Mouse (Mus musculus): ENCODE measurements around the gene Ccdc116. TPM values are rescaled to one million over a fixed set of nuclear protein-coding genes. Genes with fewer than 3 reads are reported as not detected.

Ccdc116 gene
- polyA plus RNA-seq, 1 experiment, result 1.5 TPM

- Histone ChIP-seq H3K4me1 (ENCODE audit: control insufficient read depth, insufficient read depth, insufficient read length) (no peaks in the 10 kb centered on the region; the same call in 1 of the 2 replicates), H3K36me3 (ENCODE audit: control insufficient read depth, insufficient read depth, low read length) (no peaks in the 10 kb centered on the region), H3K27me3 (ENCODE audit: control insufficient read depth, insufficient read depth, low read length) (no peaks in the 10 kb centered on the region), H3K4me3 (ENCODE audit: extremely low read depth, insufficient read depth, insufficient read length) (no peak overlapping the region), H3K27ac (ENCODE audit: insufficient read depth, low read length) (no peak overlapping the region)
- no peak for DNase-seq (ENCODE audit: low read depth in 1 of 2, low spot score in 2 of 2)
- no peak for TF ChIP-seq POLR2A (IDR thresholded peaks at IDR 0.05; ENCODE audit: low read depth, low read length)
- no peak for TF ChIP-seq CTCF (IDR thresholded peaks at IDR 0.05; ENCODE audit: extremely low read depth, insufficient read depth, insufficient read length, insufficient replicate concordance)
- 92% methylated on average over 14 of the region's 14 CpGs for WGBS
Measured at GRCm38 (mm10) chr16:17121569-17121968, 25.5 kb downstream of the Ccdc116 start.

GRCm38 (mm10) chr16:17117309-17117799, 29.7 kb downstream of the Ccdc116 start:
- H3K4me3 ChIP-seq (ENCODE audit: extremely low read depth, insufficient read depth, insufficient read length), result no peak overlapping the region
- 89% methylated on average over 5 of the region's 5 CpGs for WGBS
- no peaks in the 10 kb centered on the region for H3K27me3 ChIP-seq (ENCODE audit: control insufficient read depth, insufficient read depth, low read length)
- TF ChIP-seq POLR2A (IDR thresholded peaks at IDR 0.05; ENCODE audit: low read depth, low read length), result no peak
- no peak for TF ChIP-seq CTCF (IDR thresholded peaks at IDR 0.05; ENCODE audit: extremely low read depth, insufficient read depth, insufficient read length, insufficient replicate concordance)
- DNase-seq (ENCODE audit: low read depth in 1 of 2, low spot score in 2 of 2), result no peak
- H3K4me1 ChIP-seq (ENCODE audit: control insufficient read depth, insufficient read depth, insufficient read length), result no peaks in the 10 kb centered on the region
- H3K36me3 ChIP-seq (ENCODE audit: control insufficient read depth, insufficient read depth, low read length), result no peaks in the 10 kb centered on the region
- no peak overlapping the region; the same call in 1 of the 2 replicates for H3K27ac ChIP-seq (ENCODE audit: insufficient read depth, low read length)

- WGBS, result 7% methylated on average over 38 of the region's 38 CpGs
- peak within 1 kb of the TSS; percentile 68 for H3K27ac ChIP-seq (ENCODE audit: insufficient read depth, low read length)
- H3K27me3 ChIP-seq (ENCODE audit: control insufficient read depth, insufficient read depth, low read length), result no peaks in the 10 kb centered on the region
- peak; percentile 53 to 67 for DNase-seq (ENCODE audit: low read depth in 1 of 2, low spot score in 2 of 2)
- H3K4me1 ChIP-seq (ENCODE audit: control insufficient read depth, insufficient read depth, insufficient read length), result peaks cover 7% of the 10 kb centered on the region; the same call in 1 of the 2 replicates
- H3K36me3 ChIP-seq (ENCODE audit: control insufficient read depth, insufficient read depth, low read length), result peaks cover 8% of the 10 kb centered on the region
- peak within 1 kb of the TSS; percentile 84 for H3K4me3 ChIP-seq (ENCODE audit: extremely low read depth, insufficient read depth, insufficient read length)
- no peak for TF ChIP-seq CTCF (IDR thresholded peaks at IDR 0.05; ENCODE audit: extremely low read depth, insufficient read depth, insufficient read length, insufficient replicate concordance)
- TF ChIP-seq POLR2A (IDR thresholded peaks at IDR 0.05; ENCODE audit: low read depth, low read length), result peak; percentile 72
Measured at GRCm38 (mm10) chr16:17110771-17111743, 36.0 kb downstream of the Ccdc116 start, which contains the start of gene Ppil2. TSS of gene Ppil2 (minus strand) at chr16:17111257.

GRCm38 (mm10) chr16:17104600-17104999, 42.4 kb downstream of the Ccdc116 start:
- DNase-seq (ENCODE audit: low read depth in 1 of 2, low spot score in 2 of 2), result no peak
- Histone ChIP-seq H3K27me3 (ENCODE audit: control insufficient read depth, insufficient read depth, low read length) (no peaks in the 10 kb centered on the region), H3K36me3 (ENCODE audit: control insufficient read depth, insufficient read depth, low read length) (peaks cover 37% of the 10 kb centered on the region), H3K27ac (ENCODE audit: insufficient read depth, low read length) (no peak overlapping the region), H3K4me3 (ENCODE audit: extremely low read depth, insufficient read depth, insufficient read length) (no peak overlapping the region), H3K4me1 (ENCODE audit: control insufficient read depth, insufficient read depth, insufficient read length) (no peaks in the 10 kb centered on the region)
- TF ChIP-seq POLR2A (IDR thresholded peaks at IDR 0.05; ENCODE audit: low read depth, low read length) (no peak), CTCF (IDR thresholded peaks at IDR 0.05; ENCODE audit: extremely low read depth, insufficient read depth, insufficient read length, insufficient replicate concordance) (no peak)
- WGBS, result 83% methylated on average over 4 of the region's 4 CpGs

- H3K4me3 ChIP-seq (ENCODE audit: extremely low read depth, insufficient read depth, insufficient read length), result no peak overlapping the region
- no peak overlapping the region for H3K27ac ChIP-seq (ENCODE audit: insufficient read depth, low read length)
- no peaks in the 10 kb centered on the region for H3K27me3 ChIP-seq (ENCODE audit: control insufficient read depth, insufficient read depth, low read length)
- H3K36me3 ChIP-seq (ENCODE audit: control insufficient read depth, insufficient read depth, low read length), result peaks cover 43% of the 10 kb centered on the region
- TF ChIP-seq CTCF (IDR thresholded peaks at IDR 0.05; ENCODE audit: extremely low read depth, insufficient read depth, insufficient read length, insufficient replicate concordance), result no peak
- TF ChIP-seq POLR2A (IDR thresholded peaks at IDR 0.05; ENCODE audit: low read depth, low read length), result no peak
- no peaks in the 10 kb centered on the region for H3K4me1 ChIP-seq (ENCODE audit: control insufficient read depth, insufficient read depth, insufficient read length)
- DNase-seq (ENCODE audit: low read depth in 1 of 2, low spot score in 2 of 2), result no peak
- WGBS, result 87% methylated on average over 7 of the region's 7 CpGs
Measured at GRCm38 (mm10) chr16:17102630-17103220, 44.3 kb downstream of the Ccdc116 start.

GRCm38 (mm10) chr16:17096938-17097337, 50.1 kb downstream of the Ccdc116 start:
- Histone ChIP-seq H3K27ac (ENCODE audit: insufficient read depth, low read length) (no peak overlapping the region), H3K36me3 (ENCODE audit: control insufficient read depth, insufficient read depth, low read length) (peaks cover 47% of the 10 kb centered on the region), H3K27me3 (ENCODE audit: control insufficient read depth, insufficient read depth, low read length) (no peaks in the 10 kb centered on the region), H3K4me1 (ENCODE audit: control insufficient read depth, insufficient read depth, insufficient read length) (no peaks in the 10 kb centered on the region), H3K4me3 (ENCODE audit: extremely low read depth, insufficient read depth, insufficient read length) (no peak overlapping the region)
- WGBS, result 98% methylated on average over 3 of the region's 3 CpGs
- TF ChIP-seq POLR2A (IDR thresholded peaks at IDR 0.05; ENCODE audit: low read depth, low read length) (no peak), CTCF (IDR thresholded peaks at IDR 0.05; ENCODE audit: extremely low read depth, insufficient read depth, insufficient read length, insufficient replicate concordance) (no peak)
- DNase-seq (ENCODE audit: low read depth in 1 of 2, low spot score in 2 of 2), result no peak

Other genes starting within 250 kb of the Ccdc116 start
- 48.3 and 48.7 TPM in 2 replicates for gene Mapk1, start 163.8 kb downstream of the Ccdc116 start, polyA plus RNA-seq (2012; rRNA removed)
- gene Ypel1, start 77.5 kb downstream of the Ccdc116 start, polyA plus RNA-seq (2012; rRNA removed), result 0.43 and 0.61 TPM in 2 replicates
- 79.8 and 84.6 TPM in 2 replicates for gene Ppil2, start 36.0 kb downstream of the Ccdc116 start, polyA plus RNA-seq (2012; rRNA removed)
- gene 2610318N02Rik, start 22.1 kb downstream of the Ccdc116 start, polyA plus RNA-seq (2012; rRNA removed), result 6.2 and 7.1 TPM in 2 replicates
- 71.8 and 79.3 TPM in 2 replicates for gene Sdf2l1, start 14.8 kb downstream of the Ccdc116 start, polyA plus RNA-seq (2012; rRNA removed)
- 13.1 and 19.9 TPM in 2 replicates for gene Ydjc, start 2.6 kb downstream of the Ccdc116 start, polyA plus RNA-seq (2012; rRNA removed)
- gene Ube2l3, start 55.4 kb upstream of the Ccdc116 start, polyA plus RNA-seq (2012; rRNA removed), result 28.3 and 31.4 TPM in 2 replicates
- gene Rimbp3, start 61.4 kb upstream of the Ccdc116 start, polyA plus RNA-seq (2012; rRNA removed), result 0.02 and 0.07 TPM in 2 replicates
- 1.2 and 1.5 TPM in 2 replicates for gene Hic2, start 86.3 kb upstream of the Ccdc116 start, polyA plus RNA-seq (2012; rRNA removed)
- 20.0 and 22.9 TPM in 2 replicates for gene Tmem191c, start 128.8 kb upstream of the Ccdc116 start, polyA plus RNA-seq (2012; rRNA removed)
- gene Serpind1, start 184.1 kb upstream of the Ccdc116 start, polyA plus RNA-seq (2012; rRNA removed), result 0.05 and 0.14 TPM in 2 replicates

Measured in spleen, adult 2 months (tissue).